Mouse (Mus musculus) layer of hippocampus, adult 8-10 months (tissue): ENCODE data around the gene Cfap97d1. TPM values are rescaled to one million over a fixed set of nuclear protein-coding genes. Genes with fewer than 3 reads are reported as not detected.
"Not testable (repeated sequence)": the region's sequence is repeated elsewhere in the genome, so short reads cannot be mapped to it uniquely, and the experiment has no call there.

Source experiments
- DNase-seq, 2 experiments: peaks; one replicate each; pipeline ENCODE4 v3.0.0; 2022; ENCODE audit warnings: low spot score in 2 of 2
- total RNA-seq, 4 experiments: library from RNA; stranded (reverse); gene quantifications; 2 replicates each; pipeline ENCODE4 v1.2.4; 2022

The Cfap97d1 gene
- total RNA-seq, 4 experiments from 2014 or later, result not detected

DNA sequence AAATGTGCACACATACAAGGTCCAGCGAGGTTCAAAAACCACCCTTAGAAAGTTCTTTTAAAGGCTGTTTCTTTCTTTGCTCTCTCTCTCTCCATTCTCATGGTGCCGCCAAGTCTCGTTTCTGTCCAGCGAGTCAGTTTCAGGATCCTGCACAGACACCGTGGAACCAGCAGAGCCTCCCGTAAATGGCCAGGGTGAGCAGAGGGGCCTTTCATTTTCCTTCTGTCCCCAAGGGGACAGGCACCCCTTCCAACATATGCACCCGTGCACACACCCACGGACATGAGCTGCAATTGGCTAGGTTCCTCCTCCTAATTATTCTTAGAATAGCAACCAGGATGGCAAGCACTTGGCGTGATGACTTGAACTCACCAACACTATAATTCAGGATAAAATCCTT, 10.6 kb upstream of the Cfap97d1 start:
- DNase-seq, result no peak

DNA sequence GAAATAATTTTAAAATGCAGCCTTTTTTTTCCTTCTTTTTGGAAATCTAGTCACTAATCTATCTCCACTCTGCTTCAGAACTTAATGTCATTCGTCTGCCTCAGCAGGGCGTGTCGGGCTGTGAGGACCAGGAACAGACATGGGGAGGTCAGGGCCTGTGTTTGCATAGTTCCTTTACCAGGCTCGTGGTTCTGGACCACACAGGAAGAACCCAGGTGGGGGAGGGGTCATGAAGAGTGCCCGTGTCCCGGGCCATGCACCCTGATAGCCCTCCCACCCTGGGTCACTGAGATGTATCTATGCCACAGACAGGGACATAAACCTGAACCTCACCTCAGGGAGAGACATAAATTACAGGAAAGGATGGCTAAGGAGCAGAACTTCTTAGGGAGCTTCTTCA, 9.9 kb upstream of the Cfap97d1 start:
- no peak for DNase-seq

GRCm38 (mm10) chr11:101974923-101975322, 9.2 kb upstream of the Cfap97d1 start:
- no peak for DNase-seq

DNA sequence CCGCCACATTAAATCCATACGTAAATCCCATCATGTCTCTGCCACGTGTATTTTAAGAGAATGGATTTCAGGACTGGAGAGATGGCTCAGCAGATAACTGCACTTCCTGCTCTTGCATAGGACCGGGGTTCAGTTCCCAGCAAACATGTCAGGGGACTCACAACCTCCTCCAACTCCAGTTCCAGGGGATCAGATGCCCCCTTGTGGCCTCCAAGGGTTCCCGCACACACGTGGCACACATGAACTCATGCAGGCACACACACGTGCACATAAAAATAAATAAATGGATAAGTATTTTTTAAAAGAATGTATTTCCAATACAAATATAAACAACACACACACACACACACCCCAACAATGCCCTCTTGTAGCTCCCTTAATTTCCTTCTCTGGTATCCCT, 7.1 kb upstream of the Cfap97d1 start:
- no peak for DNase-seq

DNA sequence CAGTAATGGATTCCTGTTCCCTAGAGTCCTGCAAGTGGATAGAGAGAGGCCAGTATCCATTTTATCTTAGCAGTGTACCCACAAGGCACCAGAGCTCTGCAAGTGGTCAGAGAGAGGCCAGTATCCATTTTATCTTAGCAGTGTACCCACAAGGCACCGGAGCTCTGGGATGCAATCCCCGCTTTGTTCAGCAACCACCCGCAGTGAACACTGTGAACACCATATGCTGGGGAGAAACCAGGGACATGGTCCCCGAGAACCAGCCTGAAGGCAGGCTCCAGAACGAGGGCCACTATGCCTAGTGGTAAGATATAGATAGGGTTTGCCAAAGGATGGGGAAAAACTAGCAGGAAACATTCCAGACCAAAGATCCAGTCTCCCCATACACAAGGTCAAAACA, 4.9 kb upstream of the Cfap97d1 start:
- DNase-seq, result no peak

- DNase-seq, result no peak
Measured at GRCm38 (mm10) chr11:101980603-101981157, 3.4 kb upstream of the Cfap97d1 start.

DNA sequence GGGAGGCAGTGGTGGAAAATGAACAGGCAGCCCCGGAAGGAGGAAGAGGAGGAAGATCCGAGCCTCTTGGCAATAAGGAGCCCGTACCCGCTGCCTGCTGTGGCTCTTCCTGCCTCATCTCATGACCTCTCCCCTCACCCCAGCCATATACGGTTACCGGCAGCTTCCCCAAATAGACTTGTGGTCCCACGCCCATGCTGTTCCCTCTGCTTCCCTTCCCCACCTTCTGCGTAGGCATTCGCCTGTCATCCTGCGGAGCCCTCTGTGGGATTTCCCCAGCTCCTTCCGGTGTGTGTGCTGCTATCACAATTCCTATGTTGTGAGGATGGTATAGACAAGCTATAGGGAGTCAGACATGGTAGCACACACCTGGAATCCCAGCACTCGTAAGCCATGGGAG, 2.2 kb upstream of the Cfap97d1 start:
- DNase-seq, result no peak

DNA sequence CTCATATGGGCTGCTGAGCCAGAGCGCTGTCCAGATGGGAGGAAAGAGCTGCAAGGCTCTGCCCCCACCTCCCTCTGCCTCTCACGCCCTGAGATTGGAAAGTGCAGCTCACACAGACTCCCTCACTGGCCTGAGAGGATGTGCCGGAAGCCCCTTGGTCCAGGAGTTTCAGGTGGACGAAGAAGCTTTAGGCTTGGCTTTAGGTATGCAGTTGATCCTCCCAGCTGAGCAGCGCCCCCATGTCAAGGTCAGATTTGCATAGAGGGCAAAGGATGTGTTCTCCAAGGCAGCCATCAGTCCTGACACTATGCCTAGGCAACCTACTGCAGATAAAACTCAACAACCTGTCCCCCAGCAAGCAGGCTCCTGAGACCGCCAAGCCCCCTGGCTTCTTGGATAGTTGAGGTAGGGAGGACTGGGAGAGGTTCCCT, 1.1 kb upstream of the Cfap97d1 start:
- DNase-seq, result no peak

DNA sequence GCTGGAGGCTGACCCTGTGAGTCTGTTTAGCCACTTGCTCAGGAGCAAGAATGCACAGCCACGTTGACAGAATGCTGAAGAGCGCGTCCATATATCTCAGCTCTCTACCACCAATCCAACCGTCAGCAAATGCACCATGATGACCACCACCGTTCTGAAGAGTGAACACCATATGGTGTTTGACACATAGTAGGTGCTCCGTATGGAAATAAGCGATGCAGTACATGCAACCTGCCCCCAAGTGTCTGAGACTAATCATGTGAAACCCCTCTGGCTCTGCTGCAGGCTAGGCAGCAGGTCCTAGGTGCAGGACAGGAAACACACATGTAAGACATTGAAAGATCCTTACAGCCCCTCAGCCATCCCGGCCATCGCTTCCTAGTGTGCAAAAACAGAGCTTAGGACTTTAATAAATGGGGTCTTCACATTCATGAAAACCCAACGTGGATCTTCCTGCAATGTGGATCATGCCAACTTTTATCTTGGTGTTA, 603 bp upstream of the Cfap97d1 start:
- DNase-seq, result no peak

GRCm38 (mm10) chr11:101985450-101985849, 1.4 kb downstream of the Cfap97d1 start:
- DNase-seq, result not testable (repeated sequence)

GRCm38 (mm10) chr11:101985990-101986389, 1.9 kb downstream of the Cfap97d1 start:
- peak; percentile 78 to 88 for DNase-seq

DNA sequence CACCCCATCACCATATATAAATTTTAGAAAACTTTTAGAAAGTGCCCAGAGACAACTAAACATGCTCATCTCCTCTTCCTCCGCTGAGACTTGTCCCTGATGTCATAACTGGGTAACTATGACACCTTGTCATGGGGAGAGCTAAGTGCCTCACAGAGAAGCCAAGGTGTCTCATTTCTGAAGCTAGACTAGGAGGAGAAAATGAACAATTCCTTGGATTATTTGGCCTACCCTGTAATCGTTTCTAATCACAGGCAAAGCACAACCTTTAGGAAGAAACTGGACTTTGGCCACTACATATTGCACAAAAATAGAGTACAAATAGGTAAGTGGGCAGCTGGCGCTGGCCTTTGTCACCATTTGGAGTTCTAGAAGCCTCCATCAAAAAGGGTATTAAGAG, 2.8 kb downstream of the Cfap97d1 start, which contains the start of gene Dusp3:
TSS of gene Dusp3 (minus strand) at position 101 of the 400 bp plus-strand sequence.
- no peak for DNase-seq

DNA sequence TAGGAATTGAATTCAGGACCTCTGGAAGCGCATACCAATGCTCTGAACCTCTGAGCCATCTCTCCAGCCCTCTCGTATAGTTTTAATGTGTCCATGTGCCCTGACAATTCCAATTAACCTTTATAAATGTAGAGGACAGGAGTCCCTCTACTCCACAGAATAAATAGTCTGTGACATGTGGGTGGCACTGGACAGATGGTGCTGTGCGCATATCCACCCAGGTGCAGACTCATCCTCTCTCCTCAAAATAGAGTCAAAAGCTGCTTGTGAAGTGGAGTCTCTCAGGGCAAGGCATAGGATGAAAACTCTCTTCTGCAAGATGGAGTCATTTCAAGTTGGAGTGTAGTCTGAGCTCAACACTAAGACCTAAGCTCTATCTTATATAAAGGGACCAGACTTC, 6.2 kb downstream of the Cfap97d1 start:
- no peak for DNase-seq

- no peak for DNase-seq
Measured at GRCm38 (mm10) chr11:101991813-101992212, 7.7 kb downstream of the Cfap97d1 start.

DNA sequence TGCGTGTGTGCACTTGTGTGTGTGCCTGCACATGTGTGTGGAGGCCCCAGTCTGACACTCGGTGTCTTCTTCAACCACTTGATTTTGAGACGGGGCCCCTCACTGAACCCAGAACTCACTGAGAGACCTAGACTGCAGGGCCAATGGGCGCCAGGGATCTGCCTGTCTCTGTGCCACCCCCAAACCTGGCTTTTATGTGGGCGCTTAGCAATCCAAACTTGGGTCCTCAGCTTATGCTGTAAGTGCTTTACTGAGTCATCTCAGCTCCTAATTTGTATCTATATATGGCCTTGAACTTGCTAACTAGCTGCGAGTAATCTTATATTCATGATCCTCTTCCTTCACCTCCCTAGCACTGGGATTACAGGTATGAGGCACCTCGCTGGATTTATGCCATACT, 8.3 kb downstream of the Cfap97d1 start:
- no peak for DNase-seq

- DNase-seq, result no peak
Measured at GRCm38 (mm10) chr11:101994100-101994499, 10.0 kb downstream of the Cfap97d1 start.

DNA sequence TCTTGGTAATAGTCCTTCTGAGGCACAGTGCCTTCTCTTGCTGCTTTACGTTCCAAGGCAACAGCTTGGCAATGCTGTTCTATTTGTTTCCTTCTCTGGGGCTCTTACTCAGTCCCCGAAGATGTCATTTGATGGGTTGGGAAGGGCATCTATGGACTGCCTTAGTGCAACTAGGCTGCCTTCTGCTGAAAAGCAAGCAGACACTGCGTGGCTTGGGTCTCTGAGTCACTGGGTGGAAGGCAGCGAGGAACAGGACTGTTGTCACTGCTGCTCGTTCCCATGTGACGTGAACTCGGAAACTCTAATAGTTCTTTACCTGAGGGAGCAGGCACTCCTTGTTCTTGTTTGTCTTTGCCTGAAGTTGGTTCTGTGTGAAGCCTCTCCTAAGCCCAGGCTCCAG, 11.9 kb downstream of the Cfap97d1 start:
- no peak for DNase-seq

DNA sequence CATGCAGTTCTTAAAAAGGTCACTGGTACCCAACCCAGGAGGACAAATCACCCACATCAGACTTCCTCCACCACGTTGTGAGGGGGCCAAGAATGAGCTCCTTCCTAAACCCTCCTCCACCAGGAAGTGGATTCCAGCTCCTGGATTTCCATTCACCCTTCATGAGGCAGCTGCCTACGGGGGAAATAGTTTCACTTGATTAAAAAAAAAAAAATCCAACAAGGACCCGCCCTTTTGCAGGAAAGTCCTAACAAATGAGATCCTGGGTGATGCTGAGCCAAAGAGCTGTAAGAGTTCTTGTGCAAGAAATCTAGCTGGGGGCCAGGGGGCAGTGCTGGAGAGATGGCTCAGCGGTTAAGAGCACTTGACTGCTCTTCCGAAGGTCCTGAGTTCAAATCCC, 14.2 kb downstream of the Cfap97d1 start:
- DNase-seq, result no peak

GRCm38 (mm10) chr11:101999466-101999865, 15.4 kb downstream of the Cfap97d1 start:
- DNase-seq, result no peak

- DNase-seq, result no peak
Measured at GRCm38 (mm10) chr11:102004251-102004650, 20.2 kb downstream of the Cfap97d1 start.

GRCm38 (mm10) chr11:102006271-102006670, 22.2 kb downstream of the Cfap97d1 start:
- no peak for DNase-seq

DNA sequence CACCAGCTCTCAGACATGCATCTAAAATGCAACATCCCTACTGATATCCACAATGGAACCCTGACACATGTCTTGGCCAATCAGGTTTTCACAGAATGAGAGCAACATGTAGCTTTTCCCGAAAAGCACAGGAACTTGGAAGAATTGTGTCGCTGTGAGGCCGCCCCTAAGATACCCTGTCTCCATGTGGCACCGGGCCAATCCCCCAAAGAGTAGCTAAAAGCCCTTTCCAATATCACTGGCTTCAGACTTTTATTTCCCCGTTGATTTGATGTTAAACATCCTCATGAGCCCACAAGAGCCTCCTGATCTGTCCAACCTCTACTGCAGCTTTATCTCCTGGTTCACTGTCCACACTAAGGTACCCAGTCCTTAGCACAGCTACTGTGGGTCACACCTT, 22.6 kb downstream of the Cfap97d1 start:
- no peak for DNase-seq

DNA sequence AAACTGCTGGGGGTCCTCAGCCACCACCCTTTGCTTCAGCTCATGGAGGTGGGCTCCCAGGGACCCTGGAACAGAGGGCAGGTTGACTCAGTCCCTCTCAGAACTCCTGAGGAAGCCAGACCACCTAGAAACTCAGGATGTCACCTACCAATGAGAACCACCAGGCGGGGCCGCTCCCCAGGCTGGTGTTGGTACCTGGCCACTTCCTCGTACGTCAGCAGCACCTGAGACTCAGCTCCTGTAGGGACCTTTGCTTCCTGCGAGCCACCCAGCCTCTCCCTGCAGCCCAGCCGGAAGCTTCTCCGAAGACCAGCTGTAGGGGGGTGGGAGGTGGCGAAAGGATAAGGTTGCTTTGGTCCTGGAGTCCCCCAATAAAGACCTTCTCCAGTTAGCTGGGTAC, 24.3 kb downstream of the Cfap97d1 start:
- DNase-seq, result no peak
